Mouse (Mus musculus) limb, embryonic 14.5 days (tissue): ENCODE measurements around the gene Pa2g4. TPM values are rescaled to one million over a fixed set of nuclear protein-coding genes. Genes with fewer than 3 reads are reported as not detected.
A peak's percentile ranks its signal among the peaks of the same experiment; 100 is the strongest.

Source experiments
- ATAC-seq: fragments of 200-750 bp; cut with Nextera tagmentation; 2 replicates; pipeline ENCODE4 v1.8.0; 2017; ENCODE audit warnings: low read depth, moderate number of reproducible peaks, moderate TSS enrichment; ENCODE audit not compliant: low FRiP score
- DNase-seq: peaks from one replicate; pipeline ENCODE4 v3.0.0-alpha.2; 2015; ENCODE audit warnings: low spot score
- H3K27ac ChIP-seq: fragments of 300-500 bp; sonication (generic); replicated peaks from 2 replicates; pipeline ENCODE4 v1.5.1; 2014; ENCODE audit warnings: low read depth, mild to moderate bottlenecking, low read length, moderate library complexity, mixed read lengths
- H3K27me3 ChIP-seq: fragments of 300-500 bp; sonication (generic); 2 replicates; pipeline ENCODE4 v1.6.1; 2014; ENCODE audit warnings: low read length, mixed read lengths; ENCODE audit not compliant: control insufficient read depth, insufficient read depth
- H3K36me3 ChIP-seq: fragments of 300-500 bp; sonication (generic); 2 replicates; pipeline ENCODE4 v1.6.1; 2014; ENCODE audit warnings: mild to moderate bottlenecking, low read length, moderate library complexity, mixed read lengths; ENCODE audit not compliant: control insufficient read depth, insufficient read depth
- H3K4me1 ChIP-seq: fragments of 300-500 bp; sonication (generic); 2 replicates; pipeline ENCODE4 v1.6.1; 2014; ENCODE audit warnings: antibody characterized with exemption, low read length, mixed read lengths; ENCODE audit not compliant: control insufficient read depth, insufficient read depth
- H3K4me2 ChIP-seq: fragments of 300-500 bp; sonication (generic); replicated peaks from 2 replicates; pipeline ENCODE4 v1.6.1; 2014; ENCODE audit warnings: low read depth, mild to moderate bottlenecking, low read length, moderate library complexity; ENCODE audit not compliant: severe bottlenecking
- H3K4me3 ChIP-seq: fragments of 300-500 bp; sonication (generic); replicated peaks from 2 replicates; pipeline ENCODE4 v1.5.1; 2014; ENCODE audit warnings: low read length
- H3K9ac ChIP-seq: fragments of 300-500 bp; sonication (generic); 2 replicates; pipeline ENCODE4 v1.6.1; 2014; ENCODE audit warnings: mild to moderate bottlenecking, low read depth, low read length, moderate library complexity; ENCODE audit not compliant: severe bottlenecking
- H3K9me3 ChIP-seq: fragments of 300-500 bp; sonication (generic); 2 replicates; pipeline ENCODE4 v1.6.1; 2016; ENCODE audit warnings: low read length; ENCODE audit not compliant: control insufficient read depth
- POLR2A ChIP-seq: fragments of 200-500 bp; IDR thresholded peaks from 2 replicates; pipeline ENCODE4 v1.8.0; 2012; ENCODE audit warnings: inconsistent platforms, mild to moderate bottlenecking, moderate library complexity, borderline replicate concordance; ENCODE audit not compliant: insufficient read depth, insufficient read length; ENCODE audit errors: extremely low read depth
- WGBS: fragments of 180-500 bp; shearing (Covaris S2); extraction: QIAGEN DNeasy Blood & Tissue Kit; methylation state at CpG from one replicate; pipeline ENCODE4 v1.1.7; 2014; 5-methylcytosine and 5-hydroxymethylcytosine counted together
- polyA plus RNA-seq, 2 experiments: library from polyadenylated mRNA; depleted of rRNA in 1 of 2; stranded (reverse) in 1 of 2; unstranded in 1 of 2; fragments of >200 nt; fragmentation: Nextera tagmentation in 1 of 2; extraction: Ambion mirVana in 1 of 2; gene quantifications; 2 replicates each; pipeline versions ENCODE4 v1.2.1 to v1.2.3; 2012 to 2014

Gene Pa2g4
- polyA plus RNA-seq, 2 experiments, result 186 to 210 TPM

DNA sequence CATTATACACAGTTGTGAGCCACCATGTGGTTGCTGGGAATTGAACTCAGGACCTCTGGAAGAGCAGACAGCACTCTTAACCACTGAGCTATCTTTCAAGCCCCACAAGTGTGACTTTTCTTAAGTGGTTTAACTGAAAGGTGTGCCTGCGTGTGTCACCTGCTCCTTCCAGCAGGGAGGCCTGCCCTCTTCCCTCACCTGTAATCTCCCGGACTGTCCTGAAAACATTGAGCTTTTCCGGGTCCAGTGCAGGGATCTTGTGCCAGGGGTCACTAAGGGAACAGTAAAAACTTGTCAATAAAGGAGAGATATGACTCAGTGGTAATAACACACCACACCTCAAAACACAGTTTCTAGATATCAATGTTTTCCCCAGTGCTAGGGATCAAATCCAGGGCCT is 13.5 kb upstream of the Pa2g4 start:
- no peak for DNase-seq
- Histone ChIP-seq H3K27ac (no peak overlapping the region), H3K27me3 (no peaks in the 10 kb centered on the region), H3K9ac (no peak overlapping the region), H3K4me3 (no peak overlapping the region), H3K36me3 (0 out of 2 replicates have a peak, but pooled peaks cover 3% of the 10 kb centered on the region), H3K4me2 (no peak overlapping the region), H3K4me1 (no peaks in the 10 kb centered on the region), H3K9me3 (no peaks in the 10 kb centered on the region)
- TF ChIP-seq POLR2A, result no peak
- WGBS, result 82% methylated on average over 3 of the region's 3 CpGs
- ATAC-seq, result no peak

DNA sequence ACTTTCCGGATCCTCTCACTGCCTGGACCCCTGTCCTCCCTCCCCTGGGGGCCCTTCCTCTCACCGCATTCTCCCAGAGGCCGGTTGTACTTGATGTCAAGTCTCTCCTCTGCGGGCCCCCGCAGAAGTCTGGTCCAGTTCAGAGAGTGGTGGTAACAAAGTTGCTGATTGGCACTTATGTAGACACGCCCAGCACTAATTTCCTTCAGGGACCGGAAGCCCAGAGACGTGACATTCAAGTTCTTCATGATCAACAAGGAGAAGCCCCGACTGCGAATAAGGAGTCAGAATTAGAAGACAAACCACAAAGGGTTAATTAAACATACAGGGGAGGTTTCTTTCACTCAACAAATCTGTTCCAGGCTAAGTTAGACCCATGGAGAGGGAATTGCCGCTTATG is 12.5 kb upstream of the Pa2g4 start:
- H3K4me3 ChIP-seq, result no peak overlapping the region
- H3K4me2 ChIP-seq, result no peak overlapping the region
- TF ChIP-seq POLR2A, result no peak
- H3K27ac ChIP-seq, result no peak overlapping the region
- no peak for DNase-seq
- no peak for ATAC-seq
- H3K9me3 ChIP-seq, result no peaks in the 10 kb centered on the region
- H3K27me3 ChIP-seq, result no peaks in the 10 kb centered on the region
- no peak overlapping the region for H3K9ac ChIP-seq
- H3K4me1 ChIP-seq, result no peaks in the 10 kb centered on the region
- WGBS, result 68% methylated on average over 11 of the region's 11 CpGs
- 0 out of 2 replicates have a peak, but pooled peaks cover 3% of the 10 kb centered on the region for H3K36me3 ChIP-seq

DNA sequence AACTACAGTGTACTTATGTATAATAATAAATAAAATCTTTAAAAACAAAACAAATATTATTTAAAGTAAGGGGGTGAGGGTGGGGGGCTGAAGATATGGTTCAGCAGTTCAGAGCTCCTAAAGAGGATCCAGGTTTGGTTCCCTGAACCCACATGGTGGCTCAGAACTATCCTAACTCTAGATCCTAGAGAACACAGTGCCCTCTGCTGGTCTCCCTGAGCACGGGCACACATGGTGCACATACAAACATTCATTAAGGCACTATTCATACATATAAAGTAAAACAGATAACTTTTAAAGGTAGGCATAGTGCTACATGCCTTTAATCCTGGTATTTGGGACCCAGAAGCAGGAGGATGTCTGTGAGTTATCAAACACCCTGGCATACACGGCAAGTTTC is 9.3 kb upstream of the Pa2g4 start:
- no peak overlapping the region for H3K4me3 ChIP-seq
- ATAC-seq (no peak), DNase-seq (no peak)
- H3K4me1 ChIP-seq, result no peaks in the 10 kb centered on the region
- no peak overlapping the region for H3K9ac ChIP-seq
- 99% methylated on average over 2 of the region's 2 CpGs for WGBS
- TF ChIP-seq POLR2A, result no peak
- 0 out of 2 replicates have a peak, but pooled peaks cover 3% of the 10 kb centered on the region for H3K36me3 ChIP-seq
- H3K4me2 ChIP-seq, result no peak overlapping the region
- no peak overlapping the region for H3K27ac ChIP-seq
- H3K27me3 ChIP-seq, result no peaks in the 10 kb centered on the region
- H3K9me3 ChIP-seq, result no peaks in the 10 kb centered on the region

DNA sequence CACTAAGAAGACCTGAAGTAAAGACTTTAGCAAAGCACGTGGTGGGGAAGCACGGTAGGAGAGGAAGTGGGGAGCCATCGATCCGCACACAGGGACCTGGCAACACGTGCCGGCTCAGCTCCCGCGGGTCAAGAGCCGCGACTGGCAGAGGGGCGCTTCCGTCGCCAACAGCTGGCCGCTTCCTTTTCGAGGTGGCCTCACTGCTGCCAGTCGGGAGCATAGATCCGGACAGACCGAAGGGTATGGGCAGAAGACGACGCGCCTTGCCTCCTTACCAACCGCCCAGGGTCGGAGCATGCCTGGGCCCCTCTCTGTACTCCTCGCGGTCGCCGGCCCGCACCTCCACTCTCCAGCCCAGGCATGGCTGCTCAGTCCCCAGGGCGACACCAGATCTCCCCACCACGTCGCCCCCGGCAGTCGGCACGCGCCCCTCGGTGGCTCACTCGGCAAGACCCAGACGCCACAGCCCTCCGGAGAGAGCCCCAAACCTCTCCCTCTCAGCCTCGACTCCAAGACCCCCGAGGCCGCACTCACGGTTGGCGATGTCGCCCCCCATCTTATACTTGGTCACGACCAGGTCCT is 490 bp downstream of the Pa2g4 start:
- Histone ChIP-seq H3K36me3 (peaks cover 33% of the 10 kb centered on the region), H3K4me1 (peaks cover 8% of the 10 kb centered on the region), H3K27ac (peak overlapping the region; percentile 87), H3K9ac (peak overlapping the region; percentile 94), H3K4me2 (peak overlapping the region; percentile 89), H3K27me3 (no peaks in the 10 kb centered on the region), H3K9me3 (no peaks in the 10 kb centered on the region), H3K4me3 (peak overlapping the region; percentile 88)
- ATAC-seq (peak; percentile 3), DNase-seq (peak; percentile 7)
- under 1% methylated on average over 39 of the region's 46 CpGs for WGBS
- TF ChIP-seq POLR2A, result no peak

DNA sequence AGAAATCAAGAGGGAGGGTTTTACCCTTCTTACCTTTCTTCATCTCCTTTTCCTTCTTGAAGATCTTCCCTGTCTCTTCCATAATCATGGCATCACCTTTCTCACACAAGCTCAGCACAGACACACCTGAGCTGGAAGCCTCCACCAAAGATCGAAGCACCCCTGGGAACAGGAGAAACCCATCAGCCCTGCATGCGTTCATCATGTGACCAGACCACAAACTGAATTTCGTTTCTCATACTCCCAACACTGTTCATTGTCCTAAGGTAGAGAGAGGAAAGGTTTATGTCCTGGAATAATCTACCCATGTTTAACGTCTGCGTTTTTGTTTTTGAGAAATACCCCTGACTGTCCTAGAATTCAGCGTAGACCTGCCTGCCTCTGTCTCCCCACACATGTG is 2.2 kb downstream of the Pa2g4 start:
- Histone ChIP-seq H3K27ac (no peak overlapping the region), H3K4me2 (no peak overlapping the region)

More for the DNA sequence above, 2.2 kb downstream of the Pa2g4 start:
- H3K9me3 ChIP-seq, result no peaks in the 10 kb centered on the region
- H3K36me3 ChIP-seq, result peaks cover 50% of the 10 kb centered on the region
- H3K4me1 ChIP-seq, result peaks cover 8% of the 10 kb centered on the region
- H3K4me3 ChIP-seq, result no peak overlapping the region
- WGBS, result 90% methylated on average over 6 of the region's 6 CpGs
- H3K27me3 ChIP-seq, result no peaks in the 10 kb centered on the region
- TF ChIP-seq POLR2A, result no peak
- no peak overlapping the region for H3K9ac ChIP-seq
- DNase-seq (no peak), ATAC-seq (no peak)
